Mouse (Mus musculus): Measurements from ENCODE around the gene Chrnd. TPM values are rescaled to one million over a fixed set of nuclear protein-coding genes. Genes with fewer than 3 reads are reported as not detected.
A peak's percentile ranks its signal among the peaks of the same experiment; 100 is the strongest.

Chrnd gene
- polyA plus RNA-seq (2017; shearing (Covaris generic)) = not detected

- ATAC-seq = no peak
Observed at GRCm38 (mm10) chr1:87190429-87190828, at the start of gene Chrnd. Chrnd (plus strand) TSS chr1:87190607.

DNA sequence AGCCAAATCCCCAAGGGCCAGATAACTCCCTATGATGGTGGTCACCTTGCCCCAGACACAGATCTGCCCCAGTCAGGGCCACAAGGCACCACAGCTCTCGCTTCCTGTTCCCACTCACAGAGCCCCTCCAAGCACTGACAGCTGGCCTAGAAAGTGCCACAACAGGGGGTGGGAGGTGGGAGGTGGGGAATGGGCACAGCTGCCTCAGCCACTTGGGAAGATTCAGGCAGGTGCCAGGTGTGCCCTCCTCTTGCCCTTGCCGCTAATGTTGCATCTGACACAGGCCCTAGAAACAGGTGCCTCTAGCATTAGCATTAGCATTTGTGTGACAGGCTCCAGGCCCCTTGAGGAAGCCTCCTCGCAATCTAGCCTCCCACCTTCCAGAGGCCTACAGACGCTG, 48.9 kb upstream of the Chrnd start:
- no peak for ATAC-seq

GRCm38 (mm10) chr1:87142456-87142855, 48.0 kb upstream of the Chrnd start:
- ATAC-seq = no peak

DNA sequence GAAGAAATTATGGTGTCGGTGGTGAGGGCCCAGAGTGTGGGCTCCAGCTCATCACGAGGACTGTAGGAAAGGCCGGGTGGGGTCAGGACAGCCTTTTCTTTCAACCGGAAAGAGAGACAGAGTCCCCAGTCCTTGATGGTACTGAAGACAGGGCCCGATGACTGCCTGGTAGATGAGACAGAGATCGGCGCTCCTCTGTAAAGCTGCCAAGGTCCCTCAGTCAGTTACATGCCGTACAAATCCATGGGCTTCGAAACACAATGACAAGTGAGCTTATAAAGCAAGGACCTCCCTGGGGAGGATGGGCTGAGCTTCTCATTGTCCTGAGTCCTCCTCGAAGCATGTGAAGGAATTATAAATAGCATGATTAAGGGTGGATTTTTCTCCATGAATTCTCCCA, 47.3 kb upstream of the Chrnd start:
- no peak for ATAC-seq

- no peak for ATAC-seq
Observed at GRCm38 (mm10) chr1:87149422-87149821, 41.0 kb upstream of the Chrnd start.

DNA sequence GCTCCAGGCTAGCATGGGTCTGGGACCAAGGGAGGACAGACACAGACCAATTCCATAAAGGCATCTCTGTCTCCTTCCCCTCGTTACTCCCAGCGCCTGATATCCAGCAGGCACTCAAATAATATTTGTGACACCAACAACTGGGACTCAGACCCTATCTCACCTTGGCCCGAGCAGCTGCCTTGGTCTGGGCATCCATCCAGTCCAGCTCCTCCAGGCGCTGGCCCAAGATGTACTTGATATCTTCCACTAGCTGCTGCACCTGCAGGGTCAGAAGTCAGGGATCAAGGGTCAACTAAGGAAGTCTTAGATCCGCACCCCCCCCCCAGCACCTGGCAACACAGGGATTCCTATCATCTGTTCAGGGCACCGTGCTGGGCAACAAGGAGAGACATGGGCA, 39.1 kb upstream of the Chrnd start:
- ATAC-seq = no peak

DNA sequence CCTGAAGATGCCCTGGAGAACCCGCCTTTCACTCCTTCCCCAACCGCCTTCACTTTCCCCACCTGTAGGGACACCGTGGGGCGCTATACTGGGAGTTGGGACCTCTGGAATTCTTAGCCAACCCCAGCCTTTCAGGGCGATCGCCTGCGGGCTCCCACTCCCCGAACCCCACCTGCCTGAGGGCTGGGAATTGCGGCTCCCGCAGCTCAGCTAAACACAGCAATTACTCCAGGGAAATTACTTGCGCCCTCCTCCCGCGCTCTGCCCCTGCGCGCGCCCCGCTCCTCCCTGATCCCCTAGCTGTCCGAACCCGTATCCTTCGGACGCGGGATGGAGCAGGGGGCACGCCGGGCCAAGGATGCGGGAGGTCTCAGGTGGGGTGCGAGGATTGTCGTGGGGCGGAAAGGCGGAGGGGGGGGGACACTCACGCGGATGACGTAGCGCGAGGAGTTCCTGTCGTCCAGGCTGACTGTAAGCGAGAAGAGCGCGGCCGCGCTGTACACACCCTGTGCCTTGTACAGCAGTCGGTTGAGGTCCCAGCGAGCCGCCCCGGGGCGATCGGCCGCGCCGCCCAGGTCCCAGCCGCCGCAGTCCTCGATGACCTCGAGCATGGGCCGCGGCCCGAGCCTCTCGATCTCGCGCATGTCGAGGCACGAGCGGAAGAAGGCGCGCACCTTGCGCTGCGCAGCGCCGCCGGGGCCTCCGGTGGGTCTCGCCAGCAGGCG, 36.5 kb upstream of the Chrnd start:
- no peak for ATAC-seq

DNA sequence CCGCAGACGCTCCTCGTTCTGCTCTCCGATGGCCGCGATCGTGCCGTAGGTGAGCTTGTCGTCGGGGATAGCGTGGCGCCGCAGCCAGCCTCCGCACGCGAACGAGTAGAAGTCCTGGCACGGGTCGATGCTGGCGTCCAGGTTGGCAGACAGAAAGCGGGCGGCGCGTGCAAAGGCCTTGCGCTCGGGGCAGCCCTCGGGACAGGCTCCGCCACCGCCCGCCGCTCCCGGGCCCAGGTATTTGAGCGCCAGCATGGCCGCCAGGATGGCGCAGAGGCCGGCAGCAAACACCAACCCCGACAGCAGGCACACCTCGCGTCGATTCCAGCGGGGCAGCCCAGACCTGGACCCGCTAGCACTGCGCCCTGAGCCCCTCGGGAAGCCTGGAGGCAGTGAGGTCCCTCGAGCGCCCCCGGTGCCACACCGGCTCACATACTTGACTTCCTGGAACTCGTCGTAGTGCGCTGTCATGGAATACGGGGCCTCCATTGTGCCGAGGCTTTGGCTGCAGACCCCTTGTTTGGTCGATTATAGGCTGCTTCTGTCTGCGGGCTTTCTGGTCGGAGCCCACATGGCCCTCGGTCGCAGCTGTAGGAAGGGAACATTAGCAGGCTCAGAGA, 35.8 kb upstream of the Chrnd start:
- ATAC-seq = no peak

GRCm38 (mm10) chr1:87155531-87156198, 34.7 kb upstream of the Chrnd start:
- no peak for ATAC-seq

DNA sequence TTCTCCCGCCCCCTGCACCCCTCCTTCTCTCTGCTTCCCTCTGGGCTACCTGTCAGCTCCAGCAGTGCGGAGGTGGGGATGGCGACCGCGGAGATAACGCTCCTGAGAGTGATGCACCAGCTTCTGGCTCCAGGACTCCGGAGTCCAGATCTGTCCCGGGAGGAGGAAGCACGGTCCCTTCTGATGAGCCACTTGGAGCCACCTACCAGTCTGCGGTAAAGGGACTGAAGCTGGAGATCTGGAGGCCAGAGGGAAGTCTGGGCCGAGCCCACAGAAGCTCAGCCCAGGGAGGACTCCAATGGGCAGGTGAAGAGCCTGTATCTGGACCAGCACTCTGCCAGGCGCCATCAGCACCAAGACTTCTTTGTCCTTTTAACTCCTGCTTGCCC, 34.2 kb upstream of the Chrnd start, which contains the start of gene Ecel1:
TSS of gene Ecel1 (minus strand) at position 323 of the 389 bp plus-strand sequence.
- ATAC-seq = no peak

DNA sequence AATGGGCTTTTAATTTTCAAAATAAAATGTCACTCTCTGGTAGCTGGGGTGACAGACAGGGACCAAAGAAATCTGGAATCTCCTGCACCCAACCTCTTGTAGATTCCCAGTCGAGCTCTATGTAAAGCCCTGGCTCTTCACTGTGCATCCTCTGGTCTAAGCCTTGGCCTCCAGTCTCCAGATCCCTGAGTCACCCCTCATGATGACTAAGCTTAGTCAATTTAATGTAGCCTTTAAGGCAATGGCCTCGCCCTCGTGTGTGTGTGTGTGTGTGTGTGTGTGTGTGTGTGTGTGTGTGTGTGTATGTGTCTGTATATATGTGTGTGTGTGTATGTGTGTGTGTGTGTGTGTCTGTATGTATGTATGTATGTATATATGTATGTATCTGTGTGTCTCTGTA, 31.0 kb upstream of the Chrnd start:
- no peak for ATAC-seq

- no peak for ATAC-seq
Observed at GRCm38 (mm10) chr1:87164164-87164795, 26.1 kb upstream of the Chrnd start.

DNA sequence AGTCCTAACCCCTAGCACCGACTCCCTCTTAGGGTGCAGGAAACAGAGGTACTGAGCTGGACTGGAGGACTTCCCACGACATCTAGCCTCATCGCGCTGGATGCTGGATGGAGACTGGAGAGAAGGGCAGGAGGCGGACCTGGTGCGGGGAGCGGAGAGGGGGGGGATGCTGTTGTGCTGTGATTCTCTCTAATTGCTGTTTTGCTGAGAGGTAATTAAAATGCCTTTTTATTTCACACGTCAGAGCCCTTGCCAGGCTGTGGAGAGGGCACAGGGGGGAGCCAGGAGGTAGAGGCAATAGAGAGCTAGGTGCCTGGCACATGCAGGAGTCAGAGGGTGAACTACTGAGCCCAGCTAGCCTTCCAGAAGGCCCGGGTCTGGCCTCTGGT, 25.6 kb upstream of the Chrnd start:
- ATAC-seq = no peak

- no peak for ATAC-seq
Observed at GRCm38 (mm10) chr1:87170458-87170857, 19.9 kb upstream of the Chrnd start.

DNA sequence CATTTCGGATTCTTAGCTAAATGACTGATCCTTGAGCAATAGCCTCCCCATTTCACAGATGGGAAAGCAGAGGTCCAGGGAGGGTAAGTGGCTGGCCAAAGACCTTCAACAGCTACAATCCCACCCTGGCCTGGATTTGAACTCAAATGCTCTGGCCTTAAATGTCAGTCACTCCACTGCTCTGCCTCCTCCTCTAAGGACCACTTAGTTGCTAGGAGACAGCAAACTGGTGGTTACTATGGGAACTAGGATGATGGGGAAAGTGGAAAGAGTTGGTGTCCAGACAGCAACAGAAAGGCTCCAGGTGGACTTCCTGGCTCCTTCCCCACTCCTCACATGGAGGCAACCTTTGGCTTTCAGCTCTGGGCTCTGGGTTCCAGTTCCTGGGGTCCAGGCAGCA, 19.1 kb upstream of the Chrnd start:
- ATAC-seq = no peak

GRCm38 (mm10) chr1:87172316-87172715, 18.1 kb upstream of the Chrnd start:
- ATAC-seq = no peak

DNA sequence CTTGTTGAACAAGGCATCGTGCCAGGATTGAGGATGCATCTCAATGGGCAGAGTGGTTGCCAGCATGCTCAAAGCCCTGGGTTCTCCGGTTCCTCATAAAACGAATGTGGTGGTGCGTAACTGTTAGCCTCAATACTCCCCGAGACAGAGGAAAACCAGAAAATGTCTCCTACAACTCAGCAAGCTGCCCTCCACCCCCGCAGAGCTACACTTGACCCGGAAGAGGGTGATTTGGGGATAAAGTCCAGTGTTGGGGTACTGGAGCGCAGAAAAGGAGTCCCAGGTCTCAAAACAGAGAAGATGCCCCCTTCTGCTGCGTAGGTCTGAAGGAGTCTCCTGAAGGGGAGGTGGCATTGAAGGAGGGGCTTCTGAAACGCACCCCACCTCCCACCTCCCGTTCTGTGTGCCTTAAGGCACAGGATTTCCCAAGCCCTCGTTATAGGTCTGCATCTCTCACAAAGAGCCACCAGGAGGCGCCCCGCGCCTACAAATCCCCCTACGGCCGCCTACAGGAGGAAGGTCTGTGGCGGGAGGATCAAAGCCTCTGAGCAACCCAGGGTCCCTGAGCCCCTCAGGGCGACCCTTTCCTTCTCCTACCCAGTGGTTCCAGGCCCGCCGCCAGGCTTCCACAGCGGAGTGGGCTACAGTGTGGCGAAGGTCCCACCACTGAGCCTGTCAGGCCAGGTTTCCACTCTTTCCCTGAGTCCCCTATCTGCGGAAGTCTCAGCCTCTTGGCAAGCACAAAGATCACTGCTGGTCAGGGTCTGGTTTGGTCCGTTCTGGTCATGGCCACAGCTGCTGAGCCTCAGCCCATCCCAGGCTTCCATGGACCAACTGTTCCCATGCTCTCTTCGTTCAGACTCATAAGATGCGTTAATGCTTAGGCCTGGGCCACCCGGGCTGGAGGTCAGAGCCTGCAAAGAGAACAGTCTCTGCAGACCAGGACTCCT, 16.1 kb upstream of the Chrnd start:
- peak; percentile 50 for ATAC-seq

DNA sequence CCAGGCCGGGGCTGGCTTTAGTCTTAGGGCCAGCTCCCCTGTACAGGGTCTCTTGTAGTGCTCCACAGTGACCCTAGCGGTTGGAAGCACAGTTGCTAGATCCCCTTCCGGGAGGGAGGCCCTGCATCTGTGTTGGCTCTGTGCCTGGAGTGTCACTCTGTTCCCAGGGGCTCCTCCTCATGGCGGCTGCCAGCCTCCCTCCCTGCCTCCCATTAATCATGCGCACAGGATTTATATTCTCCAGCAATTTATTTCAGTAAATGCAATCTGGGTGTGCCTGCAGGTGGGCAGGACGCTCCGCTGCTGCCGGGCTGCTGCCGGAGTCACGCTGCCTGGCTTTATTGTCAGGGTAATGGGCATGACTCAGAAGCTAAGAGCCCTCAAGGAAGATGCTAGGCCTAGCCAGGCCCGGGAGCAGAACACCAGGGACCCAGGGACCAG, 14.5 kb upstream of the Chrnd start:
- ATAC-seq = no peak

DNA sequence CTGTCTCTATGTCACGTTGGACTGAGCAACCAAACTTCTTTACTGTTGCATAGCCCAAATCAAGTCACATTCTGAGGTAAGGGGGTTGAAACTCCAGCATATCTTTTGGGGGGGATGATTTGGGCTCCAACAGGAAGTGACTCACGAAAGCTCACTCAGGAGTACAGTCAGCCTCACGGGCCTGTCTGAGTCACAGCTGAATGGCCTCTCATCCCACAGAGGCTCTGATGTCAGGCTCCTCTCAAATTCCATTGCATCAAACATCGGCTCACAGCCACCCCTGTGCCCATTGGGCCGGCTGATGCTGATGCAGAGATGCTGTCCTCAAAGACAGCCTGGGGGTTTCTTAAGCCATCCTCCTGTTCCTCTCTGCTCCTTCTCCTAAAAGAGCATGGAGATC, 9.5 kb upstream of the Chrnd start:
- peak; percentile 84 for ATAC-seq

DNA sequence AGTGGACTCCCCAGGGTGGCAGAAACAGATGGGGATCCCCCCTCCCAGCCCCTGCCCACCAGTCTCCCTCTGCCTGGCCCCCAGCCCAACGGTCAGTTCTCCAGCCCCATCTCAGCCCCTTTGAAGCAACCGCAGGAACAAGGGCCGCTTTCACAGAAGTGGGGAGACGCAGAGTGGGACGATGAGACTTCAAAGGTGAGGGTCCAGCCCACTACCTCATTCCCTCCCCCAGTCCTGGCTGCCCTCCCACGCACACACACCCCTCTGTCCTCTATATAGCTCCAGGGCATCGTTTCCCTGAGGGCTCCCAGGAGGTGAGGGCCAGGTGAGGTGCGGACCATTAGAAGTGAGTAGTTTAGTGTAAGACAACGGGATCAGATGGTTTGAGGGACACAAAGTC, 7.4 kb upstream of the Chrnd start, which contains the start of gene Prss56:
TSS of gene Prss56 (plus strand) at position 301 of the 400 bp plus-strand sequence.
- no peak for ATAC-seq

DNA sequence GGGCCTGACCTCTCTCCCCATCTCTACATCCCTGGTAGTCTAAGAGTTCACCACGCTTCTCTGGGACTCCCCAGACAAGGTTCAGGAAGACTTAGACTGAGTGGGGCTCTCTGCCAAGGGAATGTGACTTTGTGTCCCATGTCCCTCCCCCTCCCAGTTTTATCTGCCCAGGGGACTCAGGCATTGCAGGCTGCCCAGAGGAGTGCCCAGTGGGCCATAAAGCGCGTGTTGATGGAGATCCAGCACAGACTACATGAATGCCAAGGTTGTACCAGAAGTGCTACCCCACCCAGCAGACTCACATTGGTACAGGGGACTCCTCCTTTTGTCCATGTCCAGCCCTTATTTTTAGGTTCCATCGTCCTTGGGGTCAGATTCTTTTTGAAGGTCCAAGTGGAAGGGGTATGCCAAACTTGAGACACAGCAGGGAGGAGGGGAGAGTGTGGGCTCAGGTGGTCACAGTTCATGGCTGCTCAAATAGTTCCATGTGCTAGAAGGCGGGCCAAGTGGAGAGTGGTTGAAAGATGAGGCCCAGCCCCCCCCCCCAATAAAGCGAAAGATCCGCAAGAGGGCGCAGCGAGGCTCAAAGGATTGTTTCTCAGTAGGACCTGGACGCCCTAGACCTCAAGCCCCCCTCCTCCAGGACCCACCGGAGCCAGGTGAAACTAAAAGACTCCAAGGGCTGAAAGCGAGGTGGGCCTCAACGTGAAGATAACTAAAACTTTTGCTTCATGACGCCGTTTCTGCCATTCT, 6.2 kb upstream of the Chrnd start:
- ATAC-seq = no peak

All from inflammation-experienced regulatory T-cells, adult 6 months (primary cell).